Mouse (Mus musculus) stomach, embryonic 16.5 days (tissue): ENCODE results near the gene Drc3. TPM values are rescaled to one million over a fixed set of nuclear protein-coding genes. Genes with fewer than 3 reads are reported as not detected.

Experiments used
- ATAC-seq: fragments of 200-750 bp; cut with Nextera tagmentation; 2 replicates; pipeline ENCODE4 v1.8.0; 2017; ENCODE audit warnings: moderate number of reproducible peaks, moderate TSS enrichment; ENCODE audit not compliant: insufficient read depth, low FRiP score
- H3K27ac ChIP-seq: fragments of 300-500 bp; sonication (generic); 2 replicates; pipeline ENCODE4 v1.5.1; 2014; ENCODE audit warnings: low read length
- H3K27me3 ChIP-seq: fragments of 300-500 bp; sonication (generic); 2 replicates; pipeline ENCODE4 v1.6.1; 2014; ENCODE audit warnings: low read length, control low read depth, mixed read lengths; ENCODE audit not compliant: control insufficient read depth, insufficient read depth
- H3K36me3 ChIP-seq: fragments of 300-500 bp; sonication (generic); 2 replicates; pipeline ENCODE4 v1.6.1; 2014; ENCODE audit warnings: low read length; ENCODE audit not compliant: control insufficient read depth, insufficient read depth
- H3K4me1 ChIP-seq: fragments of 300-500 bp; sonication (generic); 2 replicates; pipeline ENCODE4 v1.6.1; 2014; ENCODE audit warnings: low read length, control low read depth, mixed read lengths; ENCODE audit not compliant: control insufficient read depth, insufficient read depth
- H3K4me2 ChIP-seq: fragments of 300-500 bp; sonication (generic); 2 replicates; pipeline ENCODE4 v1.6.1; 2014; ENCODE audit warnings: low read depth, low read length, mixed read lengths
- H3K4me3 ChIP-seq: fragments of 300-500 bp; sonication (generic); replicated peaks from 2 replicates; pipeline ENCODE4 v1.5.1; 2014; ENCODE audit warnings: mild to moderate bottlenecking, low read length
- H3K9ac ChIP-seq: fragments of 300-500 bp; sonication (generic); 2 replicates; pipeline ENCODE4 v1.6.1; 2014; ENCODE audit warnings: low read length
- H3K9me3 ChIP-seq: fragments of 300-500 bp; sonication (generic); replicated peaks from 2 replicates; pipeline ENCODE4 v1.6.1; 2016; ENCODE audit warnings: low read length, control low read depth; ENCODE audit not compliant: control insufficient read depth
- WGBS: fragments of 180-500 bp; shearing (Covaris S2); extraction: QIAGEN DNeasy Blood & Tissue Kit; methylation state at CpG from one replicate; pipeline ENCODE4 v1.1.7; 2014; 5-methylcytosine and 5-hydroxymethylcytosine counted together
- polyA plus RNA-seq: library from polyadenylated mRNA; unstranded; fragments of >200 nt; fragmentation: Nextera tagmentation; extraction: Ambion mirVana; gene quantifications from 2 replicates; pipeline ENCODE4 v1.2.1, GENCODE M21; 2015

Gene Drc3
- polyA plus RNA-seq, 1 experiment from 2014 or later: 1.4 TPM

- peak overlapping the region; percentile 81; the same call in 1 of the 2 replicates for H3K27ac ChIP-seq
Measured at GRCm38 (mm10) chr11:60351388-60351787, 1.7 kb upstream of the Drc3 start.

GRCm38 (mm10) chr11:60351925-60352371 lies 1.2 kb upstream of the Drc3 start:
- H3K9me3 ChIP-seq: no peaks in the 10 kb centered on the region
- WGBS: 12% methylated on average over 11 of the region's 11 CpGs
- peak overlapping the region; percentile 81 for H3K4me3 ChIP-seq
- peak overlapping the region; percentile 81 for H3K27ac ChIP-seq
- H3K9ac ChIP-seq: peak overlapping the region; percentile 76
- no peak for ATAC-seq
- H3K27me3 ChIP-seq: no peaks in the 10 kb centered on the region
- no peaks in the 10 kb centered on the region for H3K36me3 ChIP-seq
- H3K4me1 ChIP-seq: peaks cover 11% of the 10 kb centered on the region
- peak overlapping the region; percentile 85 for H3K4me2 ChIP-seq

More at GRCm38 (mm10) chr11:60351388-60351787, 1.7 kb upstream of the Drc3 start:
- 49% methylated on average over 2 of the region's 2 CpGs for WGBS
- Histone ChIP-seq H3K36me3 (no peaks in the 10 kb centered on the region), H3K4me3 (peak overlapping the region; percentile 81), H3K9me3 (no peaks in the 10 kb centered on the region), H3K9ac (peak overlapping the region; percentile 76; the same call in 1 of the 2 replicates), H3K4me1 (peaks cover 11% of the 10 kb centered on the region), H3K4me2 (peak overlapping the region; percentile 85), H3K27me3 (no peaks in the 10 kb centered on the region)
- ATAC-seq: no peak

GRCm38 (mm10) chr11:60355952-60356351 lies 2.8 kb downstream of the Drc3 start:
- Histone ChIP-seq H3K4me1 (peaks cover 21% of the 10 kb centered on the region), H3K9ac (no peak overlapping the region), H3K4me2 (no peak overlapping the region), H3K27ac (no peak overlapping the region), H3K27me3 (no peaks in the 10 kb centered on the region), H3K9me3 (no peaks in the 10 kb centered on the region), H3K36me3 (no peaks in the 10 kb centered on the region), H3K4me3 (no peak overlapping the region)
- 77% methylated on average over 2 of the region's 2 CpGs for WGBS
- ATAC-seq: no peak

- 43% methylated on average over 1 of the region's 1 CpGs for WGBS
Measured at GRCm38 (mm10) chr11:60357116-60357515, 4.0 kb downstream of the Drc3 start.

GRCm38 (mm10) chr11:60358548-60358947 lies 5.4 kb downstream of the Drc3 start:
- Histone ChIP-seq H3K27ac (no peak overlapping the region), H3K36me3 (no peaks in the 10 kb centered on the region), H3K9me3 (no peaks in the 10 kb centered on the region), H3K9ac (no peak overlapping the region), H3K4me2 (no peak overlapping the region), H3K4me1 (peaks cover 12% of the 10 kb centered on the region; the same call in 1 of the 2 replicates), H3K4me3 (no peak overlapping the region), H3K27me3 (no peaks in the 10 kb centered on the region)
- ATAC-seq: no peak
- WGBS: 56% methylated on average over 7 of the region's 7 CpGs

More at GRCm38 (mm10) chr11:60357116-60357515, 4.0 kb downstream of the Drc3 start:
- H3K9me3 ChIP-seq: no peaks in the 10 kb centered on the region
- no peak overlapping the region for H3K9ac ChIP-seq
- peaks cover 12% of the 10 kb centered on the region; the same call in 1 of the 2 replicates for H3K4me1 ChIP-seq
- no peak for ATAC-seq
- no peaks in the 10 kb centered on the region for H3K36me3 ChIP-seq
- no peaks in the 10 kb centered on the region for H3K27me3 ChIP-seq
- H3K27ac ChIP-seq: peak overlapping the region; percentile 53; the same call in 1 of the 2 replicates
- H3K4me2 ChIP-seq: no peak overlapping the region
- no peak overlapping the region for H3K4me3 ChIP-seq

- Histone ChIP-seq H3K27me3 (no peaks in the 10 kb centered on the region), H3K27ac (no peak overlapping the region), H3K4me1 (peaks cover 12% of the 10 kb centered on the region; the same call in 1 of the 2 replicates), H3K36me3 (no peaks in the 10 kb centered on the region), H3K9ac (no peak overlapping the region), H3K9me3 (no peaks in the 10 kb centered on the region), H3K4me3 (no peak overlapping the region), H3K4me2 (no peak overlapping the region)
- 59% methylated on average over 5 of the region's 5 CpGs for WGBS
- ATAC-seq: no peak
Measured at GRCm38 (mm10) chr11:60359138-60359537, 6.0 kb downstream of the Drc3 start.

GRCm38 (mm10) chr11:60359936-60360335 lies 6.8 kb downstream of the Drc3 start:
- ATAC-seq: no peak
- H3K27me3 ChIP-seq: no peaks in the 10 kb centered on the region
- 93% methylated on average over 1 of the region's 1 CpGs for WGBS

GRCm38 (mm10) chr11:60360631-60361201 lies 7.6 kb downstream of the Drc3 start:
- Histone ChIP-seq H3K9ac (no peak overlapping the region), H3K27ac (peak overlapping the region; percentile 48), H3K36me3 (no peaks in the 10 kb centered on the region), H3K4me1 (peaks cover 12% of the 10 kb centered on the region; the same call in 1 of the 2 replicates), H3K4me3 (no peak overlapping the region), H3K4me2 (no peak overlapping the region), H3K9me3 (no peaks in the 10 kb centered on the region), H3K27me3 (no peaks in the 10 kb centered on the region)
- ATAC-seq: peak; percentile 38; the same call in 1 of the 2 replicates
- WGBS: 68% methylated on average over 5 of the region's 5 CpGs

More at GRCm38 (mm10) chr11:60359936-60360335, 6.8 kb downstream of the Drc3 start:
- Histone ChIP-seq H3K4me3 (no peak overlapping the region), H3K36me3 (no peaks in the 10 kb centered on the region), H3K4me2 (no peak overlapping the region), H3K9ac (no peak overlapping the region), H3K4me1 (peaks cover 12% of the 10 kb centered on the region; the same call in 1 of the 2 replicates), H3K9me3 (no peaks in the 10 kb centered on the region), H3K27ac (peak overlapping the region; percentile 10; the same call in 1 of the 2 replicates)

GRCm38 (mm10) chr11:60366239-60367019 lies 13.3 kb downstream of the Drc3 start:
- H3K27me3 ChIP-seq: no peaks in the 10 kb centered on the region
- no peaks in the 10 kb centered on the region for H3K36me3 ChIP-seq
- no peak overlapping the region for H3K27ac ChIP-seq
- H3K9ac ChIP-seq: no peak overlapping the region
- no peaks in the 10 kb centered on the region for H3K9me3 ChIP-seq
- 21% methylated on average over 16 of the region's 16 CpGs for WGBS
- no peak overlapping the region for H3K4me3 ChIP-seq
- H3K4me1 ChIP-seq: no peaks in the 10 kb centered on the region; the same call in 1 of the 2 replicates
- ATAC-seq: peak; percentile 47; the same call in 1 of the 2 replicates
- no peak overlapping the region for H3K4me2 ChIP-seq
